Mouse (Mus musculus) T-helper 17 cell (primary cell): ENCODE results near the gene Snx18.

ENCODE experiments used
- in situ Hi-C, 2 experiments: fragments of 300-600 bp; cut with MboI, MseI; formaldehyde crosslinking; loops; 1 replicate in 1 of 2; 2 replicates in 1 of 2; pipeline ENCODE4 v1.15.1; 2025; ENCODE audit warnings: high pct_unique_total_duplicates in 2 of 2

Gene Snx18

DNA sequence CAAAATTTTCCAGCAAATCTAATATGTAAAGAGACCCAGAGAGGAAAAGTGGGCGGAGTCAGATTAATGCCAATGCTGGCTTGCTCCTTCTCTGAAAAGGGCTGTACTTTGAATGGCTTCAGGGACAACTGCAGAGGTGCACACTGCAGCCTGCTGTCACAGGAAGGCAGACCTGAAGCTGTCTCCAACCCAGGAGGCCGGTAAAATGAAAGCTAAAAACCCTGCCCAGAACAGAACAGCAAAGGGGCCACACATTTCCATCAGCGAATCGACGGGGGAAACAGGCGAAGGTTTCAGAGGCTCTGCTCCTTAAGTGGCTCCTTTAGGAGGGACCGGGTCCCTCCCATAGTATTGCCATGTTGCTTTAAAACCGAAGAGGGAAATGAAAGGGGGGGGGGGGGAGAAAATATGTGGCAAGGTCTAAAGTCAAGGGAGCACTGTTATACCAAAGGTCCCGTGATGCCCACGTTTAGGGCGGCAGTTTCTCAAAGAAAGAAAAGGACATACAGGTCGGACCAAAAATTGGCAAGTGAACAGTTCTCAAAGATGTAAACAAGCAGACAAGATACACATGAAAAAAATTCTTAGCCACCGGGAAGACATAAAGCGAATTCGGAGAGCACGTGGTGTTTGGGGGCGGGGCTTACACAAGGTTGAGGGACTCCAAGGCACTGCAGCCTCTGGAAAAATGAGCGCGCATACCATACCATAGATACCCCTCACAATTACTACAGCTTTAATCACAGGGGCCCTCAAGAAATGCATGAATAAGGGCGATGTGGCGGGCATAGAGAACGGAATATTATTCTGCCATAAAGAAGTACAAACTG lies 18.4 kb downstream of the Snx18 start:
- in situ Hi-C loops, result loop anchor here in 1 of 2 experiments (10.0 kb wide), 1 partner anchor 1165 kb away; no protein-coding TSS in a partner anchor

DNA sequence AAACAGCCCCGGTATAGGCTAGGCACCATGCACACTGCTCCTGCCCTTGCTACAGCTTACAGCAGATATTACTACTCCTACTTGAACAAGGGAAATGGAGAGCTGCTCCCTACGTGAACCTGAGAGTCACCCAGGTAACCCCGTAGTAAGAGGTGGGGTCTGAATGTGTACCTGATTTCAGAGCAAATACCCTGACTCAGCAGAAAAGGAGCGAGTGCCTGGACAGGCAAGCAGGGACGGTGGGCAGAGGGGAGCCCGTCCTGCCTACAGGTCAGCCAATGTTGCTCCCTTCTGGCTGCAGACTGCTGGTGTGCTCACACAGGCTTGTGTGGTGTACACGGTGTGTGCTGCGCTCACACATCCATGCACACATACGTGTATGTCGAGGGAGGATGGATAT lies 20.7 kb downstream of the Snx18 start:
- in situ Hi-C loops, result loop anchor here in 1 of 2 experiments (10.0 kb wide), 1 partner anchor 1163 kb away; no protein-coding TSS in a partner anchor

DNA sequence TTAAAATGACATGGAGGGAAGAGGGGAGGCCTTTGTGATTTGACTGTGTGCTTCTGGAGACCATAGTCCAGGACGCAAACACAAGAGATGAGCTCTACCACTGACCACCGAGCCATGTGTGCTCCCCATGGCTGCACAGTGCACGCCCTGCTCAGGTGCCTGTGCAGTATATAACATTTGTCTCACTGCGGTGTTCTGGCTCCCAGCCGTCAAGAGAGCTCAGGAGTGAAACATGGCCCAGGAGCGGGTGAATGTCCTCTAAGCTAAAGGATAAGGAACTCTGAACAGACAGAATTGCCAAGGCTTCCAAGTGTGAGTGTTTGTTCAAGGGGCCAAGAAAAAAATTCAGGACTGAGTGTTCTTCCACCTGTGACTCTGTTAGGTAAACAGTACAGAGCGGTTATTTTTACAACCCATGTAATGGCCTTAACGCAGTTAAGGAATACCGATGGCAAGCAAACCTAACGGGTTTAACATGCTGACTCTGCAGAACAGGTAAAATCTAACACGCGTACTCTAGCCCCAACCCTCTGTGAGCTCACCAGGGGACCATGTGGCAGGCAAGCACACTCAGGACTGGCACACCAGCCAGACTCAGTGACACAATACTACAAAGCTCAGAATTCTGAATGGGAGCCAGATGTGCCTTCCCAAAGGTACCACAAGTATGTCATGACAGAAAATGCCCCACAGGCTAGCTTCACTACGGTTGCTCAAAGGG lies 21.4 kb downstream of the Snx18 start:
- in situ Hi-C loops, result loop anchor here in 1 of 2 experiments (10.0 kb wide), 1 partner anchor 1162 kb away; no protein-coding TSS in a partner anchor

DNA sequence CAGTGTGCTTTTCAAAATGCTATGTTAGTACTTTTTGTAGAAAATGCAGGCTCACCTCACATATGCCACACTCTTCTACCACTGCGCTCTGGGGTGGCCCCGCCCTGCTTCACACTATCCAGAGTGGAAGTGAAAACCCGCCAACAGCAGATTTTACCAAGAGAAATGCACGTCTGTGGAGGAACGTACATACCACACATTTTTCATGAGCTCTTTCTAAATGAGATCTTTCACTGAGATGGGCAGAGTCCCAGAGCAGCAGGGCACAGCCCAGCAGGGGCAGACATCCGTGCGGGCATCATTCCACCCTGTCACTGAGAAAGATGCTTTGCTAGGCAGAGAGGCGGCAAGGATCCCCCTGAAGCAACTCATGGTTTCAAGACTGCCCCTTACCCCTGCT lies 22.4 kb downstream of the Snx18 start:
- in situ Hi-C loops, result loop anchor here in 1 of 2 experiments (10.0 kb wide), 1 partner anchor 1161 kb away; no protein-coding TSS in a partner anchor

DNA sequence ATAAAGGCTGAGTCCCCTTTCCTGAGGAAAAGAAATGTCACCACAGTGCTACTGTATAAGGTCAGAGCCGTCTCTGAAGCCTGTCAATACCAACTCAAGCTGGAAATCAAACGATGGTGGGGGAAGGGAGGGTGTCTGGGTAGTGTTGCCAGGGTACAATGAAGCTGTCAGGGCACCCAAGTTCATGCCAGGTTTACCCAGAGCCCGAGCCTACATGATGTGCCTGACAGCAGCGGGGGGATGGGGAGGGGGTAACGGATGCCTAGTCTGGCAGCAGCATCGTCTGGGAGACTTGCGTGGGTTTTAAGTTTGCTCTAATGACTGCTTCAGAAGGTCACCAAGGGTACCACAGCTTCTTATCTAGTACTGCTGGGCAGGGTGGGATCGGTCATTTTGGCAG lies 23.1 kb downstream of the Snx18 start:
- in situ Hi-C loops, result loop anchor here in 1 of 2 experiments (10.0 kb wide), 1 partner anchor 1160 kb away; no protein-coding TSS in a partner anchor

DNA sequence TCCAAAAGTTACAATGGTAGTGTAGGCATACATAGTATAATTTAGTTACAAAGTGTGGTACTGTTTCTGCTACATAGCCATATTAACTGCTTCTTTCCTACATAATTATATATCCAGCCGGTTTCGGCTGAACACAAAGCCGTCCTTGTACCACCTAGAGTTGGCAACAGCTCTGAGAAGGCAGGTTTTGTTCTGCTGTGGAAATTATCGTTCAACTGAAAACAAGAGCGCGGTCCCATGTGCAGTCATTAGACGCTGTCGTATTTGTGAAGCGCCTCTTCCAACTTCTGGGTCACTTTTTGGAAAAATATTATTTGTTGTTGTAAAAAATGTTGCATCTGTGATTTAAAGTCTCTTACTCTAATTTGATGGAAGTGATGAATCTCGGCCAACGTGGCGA lies 24.0 kb downstream of the Snx18 start:
- in situ Hi-C loops, result loop anchor here in 1 of 2 experiments (10.0 kb wide), 1 partner anchor 1160 kb away; no protein-coding TSS in a partner anchor

DNA sequence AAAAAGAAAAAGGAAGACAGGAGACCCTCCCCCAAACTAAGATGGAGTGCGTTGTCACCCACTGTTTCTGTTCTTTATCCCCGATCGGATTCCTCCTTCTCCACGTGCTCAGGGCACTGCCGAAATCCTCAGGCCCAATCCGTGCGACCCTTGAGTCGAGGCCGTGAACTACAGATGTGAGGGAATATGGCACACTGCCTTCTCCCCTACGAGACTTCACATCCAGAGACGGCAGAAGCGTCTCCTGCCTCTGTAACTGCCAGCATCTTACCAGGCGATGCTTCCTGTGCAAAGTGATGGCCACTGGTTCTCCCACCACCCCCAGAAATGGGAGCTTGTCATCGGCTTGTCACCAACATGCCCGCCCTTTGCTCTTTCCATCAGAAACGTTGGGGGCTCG lies 24.7 kb downstream of the Snx18 start:
- in situ Hi-C loops, result loop anchor here in 1 of 2 experiments (10.0 kb wide), 1 partner anchor 1159 kb away; no protein-coding TSS in a partner anchor

DNA sequence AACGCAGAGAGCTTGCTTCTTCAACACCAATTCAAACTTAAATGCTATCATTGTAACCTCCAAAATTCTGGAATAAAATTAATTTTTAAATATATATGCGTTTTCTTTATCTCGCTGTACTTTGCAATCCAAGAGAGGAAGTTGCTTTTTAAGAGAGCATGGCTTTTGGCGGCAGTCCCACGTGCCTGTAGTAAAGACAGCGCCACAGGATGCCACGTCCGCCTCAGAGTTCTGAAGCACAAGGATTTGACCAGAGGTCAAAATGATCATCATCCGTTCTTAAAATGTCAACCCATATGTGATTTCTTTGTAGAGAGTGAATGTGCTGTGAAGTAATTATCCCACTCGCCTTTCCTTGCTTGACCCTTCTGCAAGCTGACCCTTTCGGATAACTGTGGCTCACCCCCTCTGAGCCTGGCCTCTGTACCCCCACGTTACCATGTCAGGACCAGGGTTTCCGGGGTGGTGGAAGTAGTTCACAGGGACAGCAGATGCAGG lies 25.6 kb downstream of the Snx18 start:
- in situ Hi-C loops, result loop anchor here in 1 of 2 experiments (10.0 kb wide), 1 partner anchor 1158 kb away; no protein-coding TSS in a partner anchor

DNA sequence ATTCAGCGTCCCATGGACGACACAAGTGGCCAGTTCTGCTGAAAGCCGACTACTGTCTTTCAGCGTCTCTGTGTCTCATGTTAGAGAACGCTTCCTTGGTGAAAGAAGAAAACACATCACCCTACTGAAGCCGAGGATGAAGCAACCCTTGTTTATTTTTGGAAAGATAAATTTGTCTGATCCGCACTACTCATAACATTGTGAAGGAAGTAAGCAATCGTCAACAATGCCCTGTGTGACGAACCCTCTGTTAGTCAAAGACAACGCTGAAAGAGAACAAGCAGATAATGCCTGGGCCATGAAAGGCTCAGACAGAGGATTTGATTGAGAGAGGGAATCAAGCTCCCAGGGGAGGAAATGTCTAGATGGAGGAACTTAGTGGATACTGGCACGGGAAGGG lies 27.0 kb downstream of the Snx18 start:
- in situ Hi-C loops, result loop anchor here in 1 of 2 experiments (10.0 kb wide), 1 partner anchor 1157 kb away; no protein-coding TSS in a partner anchor

DNA sequence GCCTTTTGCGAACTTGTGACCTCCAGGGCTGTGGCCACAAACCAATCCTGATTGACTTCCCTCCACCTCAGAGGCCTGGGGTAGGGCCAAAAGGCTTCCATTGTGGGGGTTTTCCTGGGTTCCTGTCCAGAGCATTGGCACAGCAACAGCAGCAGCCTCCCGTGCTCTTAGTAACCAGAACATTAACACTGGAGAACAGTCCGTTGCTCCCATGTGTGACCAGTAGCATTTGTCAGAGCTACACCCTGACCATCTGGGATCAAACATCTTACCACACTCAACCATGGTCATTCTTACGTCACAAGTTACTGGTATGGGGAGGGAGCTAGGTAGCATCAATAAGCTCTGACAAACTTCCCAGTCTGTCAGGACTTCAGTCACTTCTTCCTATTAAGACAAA lies 28.1 kb downstream of the Snx18 start:
- in situ Hi-C loops, result loop anchor here in 1 of 2 experiments (10.0 kb wide), 1 partner anchor 1155 kb away; no protein-coding TSS in a partner anchor

DNA sequence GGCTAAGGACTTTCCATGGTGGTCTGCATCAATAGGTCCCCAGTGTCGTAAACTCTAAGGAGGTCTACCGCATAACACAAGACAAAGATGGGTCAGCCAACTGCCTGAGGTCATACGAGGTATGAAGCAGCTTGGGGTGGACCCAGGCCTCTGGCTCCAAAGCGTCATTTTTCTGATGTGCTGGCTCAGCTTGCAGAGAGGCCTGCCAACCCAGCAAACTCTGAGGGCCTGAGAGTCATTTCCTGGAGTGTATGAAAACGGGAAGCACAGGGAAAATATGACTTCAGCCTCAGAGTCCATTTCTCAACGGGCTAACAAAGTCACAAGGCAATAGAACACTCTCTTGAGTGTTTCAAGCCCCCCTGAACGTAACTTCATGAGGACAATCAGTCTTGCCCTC lies 28.9 kb downstream of the Snx18 start:
- in situ Hi-C loops, result no loop called here

DNA sequence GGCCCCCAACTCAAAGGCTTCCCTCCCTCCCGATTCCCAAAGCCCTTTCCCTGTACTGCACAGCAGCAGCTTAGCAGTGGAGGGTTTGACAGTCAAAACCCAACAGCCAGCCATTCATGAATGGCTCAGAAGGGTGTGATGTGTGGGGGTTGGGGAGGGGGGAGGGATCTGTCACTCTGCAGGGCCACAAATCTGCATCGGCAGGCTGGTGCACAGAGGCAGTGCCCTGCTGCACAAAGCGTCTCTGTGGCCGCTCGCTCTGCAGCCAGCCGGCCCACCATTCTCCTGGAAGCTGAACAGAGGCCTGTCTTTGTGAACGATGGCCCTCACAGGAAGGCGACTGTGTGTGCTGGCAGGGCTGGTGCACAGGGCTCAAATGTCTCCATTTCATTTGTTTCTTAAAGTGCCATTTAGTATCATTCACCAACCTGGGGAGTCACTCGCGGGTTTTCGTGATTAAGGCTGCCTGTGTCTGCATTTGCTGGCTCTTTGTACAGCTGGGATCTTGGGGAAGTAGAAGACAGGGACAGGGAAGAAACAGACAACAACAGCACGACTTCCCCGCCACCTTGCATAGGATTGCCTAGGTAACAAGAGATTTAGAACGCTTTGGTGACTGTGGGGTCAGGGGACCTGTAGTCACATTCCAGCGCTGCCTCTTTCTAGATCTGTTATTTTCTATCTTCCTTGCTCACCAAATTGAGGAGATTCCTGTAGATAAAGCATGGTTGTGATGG lies 31.0 kb downstream of the Snx18 start:
- in situ Hi-C loops, result no loop called here

DNA sequence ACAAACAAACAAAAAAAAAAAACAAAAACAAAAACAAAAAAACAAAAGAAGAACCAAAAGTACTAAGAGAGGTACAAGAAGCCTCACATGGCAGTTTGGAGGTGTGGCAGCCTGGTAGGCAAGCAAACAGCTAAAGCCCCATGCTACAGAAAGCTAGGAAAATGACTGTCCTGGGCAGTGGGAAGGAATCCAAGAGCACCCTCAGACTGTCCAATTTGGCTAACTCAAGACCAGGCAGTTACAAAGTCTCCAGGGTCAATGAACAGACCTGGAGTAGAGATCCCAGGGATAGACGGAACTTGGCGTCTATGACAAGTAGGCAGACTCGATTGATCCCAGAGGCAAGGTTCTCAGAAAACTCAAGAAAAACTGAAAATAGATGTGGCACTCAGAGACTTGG lies 32.8 kb downstream of the Snx18 start:
- in situ Hi-C loops, result no loop called here

DNA sequence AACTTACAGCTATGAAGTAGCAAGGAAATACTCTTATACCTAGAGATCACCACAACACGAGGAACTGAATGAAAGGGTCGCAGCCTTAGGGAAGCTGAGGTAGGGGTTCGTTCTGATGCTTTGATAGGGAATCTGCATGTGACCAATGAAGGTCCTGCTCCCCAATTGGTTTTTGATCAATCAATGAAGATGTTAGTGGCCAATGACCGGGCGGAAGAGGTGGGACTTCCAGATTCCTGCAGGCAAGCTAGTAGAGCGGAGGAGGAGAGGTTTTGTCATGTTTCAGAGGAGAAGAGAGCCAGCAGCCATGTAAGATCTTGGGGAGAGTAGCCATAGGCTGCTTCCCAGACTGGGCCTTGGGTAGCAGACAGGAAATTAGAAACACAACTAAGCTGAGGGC lies 33.9 kb downstream of the Snx18 start:
- in situ Hi-C loops, result no loop called here

DNA sequence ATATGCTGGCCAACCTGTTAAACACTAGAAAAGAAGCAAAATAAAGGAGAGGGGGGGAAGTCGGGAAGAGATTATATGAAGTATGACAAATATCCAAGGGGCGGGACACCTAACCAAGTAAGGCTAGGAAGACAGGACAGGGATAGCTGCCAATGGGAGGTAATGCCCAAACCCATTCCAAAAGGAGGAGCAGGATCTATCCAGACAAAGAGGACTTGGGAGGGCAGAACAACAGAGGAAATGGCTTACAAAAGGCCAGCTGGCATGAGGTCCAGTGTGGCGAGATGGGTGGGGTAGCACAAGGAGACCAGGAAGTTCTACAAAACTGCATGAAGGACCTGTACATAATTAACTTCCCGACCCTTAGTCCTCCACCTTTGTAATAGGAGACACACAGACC lies 34.8 kb downstream of the Snx18 start:
- in situ Hi-C loops, result no loop called here

DNA sequence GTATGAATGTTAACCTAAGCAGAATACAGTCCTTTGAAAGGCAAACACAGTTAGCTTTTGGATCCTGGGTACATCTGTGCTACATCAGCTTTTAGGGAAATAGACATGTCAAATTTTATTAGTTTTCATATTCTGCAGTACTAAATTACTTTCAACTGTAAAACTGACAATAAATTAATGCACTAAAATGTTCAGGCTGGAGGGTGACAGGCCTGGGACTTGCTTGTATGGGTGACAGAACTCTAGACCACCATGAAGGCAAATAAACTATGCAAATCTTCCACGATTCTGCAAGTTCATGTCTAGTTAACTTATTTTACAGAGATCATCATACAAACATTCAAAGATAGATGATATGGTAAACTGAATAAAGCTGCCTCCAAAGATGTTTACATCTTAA lies 36.3 kb downstream of the Snx18 start:
- in situ Hi-C loops, result no loop called here

DNA sequence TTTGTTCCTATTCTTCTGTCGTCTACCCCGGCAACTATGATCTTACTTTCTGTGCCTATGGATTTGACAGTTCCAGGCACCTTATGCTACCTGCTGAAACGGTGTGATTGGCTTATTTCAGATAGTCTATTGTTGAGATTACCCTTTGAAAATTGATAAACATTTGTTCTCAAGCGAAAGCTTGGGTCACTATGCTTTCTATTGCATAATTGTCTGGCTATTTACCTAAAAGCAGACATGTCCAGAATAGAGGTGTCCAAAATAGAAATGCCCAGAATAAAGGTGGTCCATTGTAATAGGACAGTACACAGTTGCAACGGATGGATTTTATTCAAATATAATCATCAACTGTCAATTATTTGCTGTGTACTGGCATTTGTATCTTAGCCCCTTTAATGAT lies 36.9 kb downstream of the Snx18 start:
- in situ Hi-C loops, result no loop called here

DNA sequence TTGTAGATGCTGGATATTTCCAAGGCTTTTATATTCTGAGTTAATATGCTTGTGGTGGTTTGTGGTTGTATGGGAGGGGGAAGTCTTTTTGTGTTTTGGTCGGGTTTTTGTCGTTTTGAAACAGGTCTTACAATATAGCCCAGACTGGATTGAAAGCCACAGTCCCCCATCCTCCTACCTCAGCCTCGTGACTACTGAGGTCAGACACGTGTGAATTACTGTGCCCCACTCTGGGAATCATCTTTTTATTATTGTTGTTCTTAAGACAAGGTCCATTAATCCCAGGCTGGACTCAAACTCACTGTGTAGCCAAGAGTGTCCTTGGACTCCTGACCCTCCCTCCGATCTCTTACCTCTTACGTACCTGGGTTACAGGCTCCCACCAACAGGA lies 38.0 kb downstream of the Snx18 start:
- in situ Hi-C loops, result no loop called here

DNA sequence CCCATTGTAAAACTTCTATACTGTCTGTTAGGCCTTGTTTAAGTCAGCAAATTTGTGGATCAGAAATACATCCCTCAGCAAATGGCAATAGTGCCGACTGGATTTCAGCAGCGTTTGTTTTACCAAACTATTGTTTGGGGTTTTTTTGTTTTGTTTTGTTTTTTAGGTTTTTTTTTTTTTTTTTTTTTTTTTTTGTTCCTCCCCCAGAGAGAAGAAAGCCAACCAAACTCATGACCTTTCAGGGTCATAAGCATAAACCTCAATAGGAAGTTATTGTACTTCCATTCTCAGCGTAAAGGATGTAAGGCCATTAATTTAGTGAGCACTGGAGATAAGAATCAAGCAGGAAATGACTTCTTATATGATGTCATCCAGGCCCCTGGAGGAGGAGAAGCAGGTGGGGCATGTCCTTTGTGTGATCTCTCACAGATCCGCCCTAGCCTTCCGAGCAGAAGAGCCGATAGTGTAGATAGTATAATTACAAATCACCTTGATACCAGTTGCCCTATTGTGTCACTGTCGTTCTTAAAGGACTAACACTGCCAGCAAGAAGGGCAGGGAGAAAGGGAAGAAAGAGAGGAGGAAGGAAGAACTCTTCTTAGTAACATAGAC lies 38.5 kb downstream of the Snx18 start:
- in situ Hi-C loops, result no loop called here

DNA sequence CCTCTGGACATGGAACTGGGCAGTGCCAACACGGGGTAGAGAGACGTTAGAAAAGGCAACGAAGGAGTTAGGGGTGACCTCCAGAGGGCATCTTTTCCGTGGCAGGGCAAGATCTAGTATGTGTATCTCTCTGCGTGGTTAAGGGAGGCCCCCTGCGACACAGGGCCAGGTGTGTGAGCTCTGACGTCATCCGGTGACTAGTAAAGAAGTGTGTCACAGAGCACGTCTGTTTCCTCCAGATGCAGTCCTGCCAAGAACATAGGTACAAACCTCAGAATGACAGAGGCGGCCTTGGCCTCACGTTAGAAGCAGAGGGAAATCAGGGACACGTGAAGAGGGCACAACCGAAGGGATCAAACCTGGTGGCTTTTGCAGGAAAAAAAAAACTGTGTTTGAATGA lies 44.1 kb downstream of the Snx18 start:
- in situ Hi-C loops, result no loop called here

DNA sequence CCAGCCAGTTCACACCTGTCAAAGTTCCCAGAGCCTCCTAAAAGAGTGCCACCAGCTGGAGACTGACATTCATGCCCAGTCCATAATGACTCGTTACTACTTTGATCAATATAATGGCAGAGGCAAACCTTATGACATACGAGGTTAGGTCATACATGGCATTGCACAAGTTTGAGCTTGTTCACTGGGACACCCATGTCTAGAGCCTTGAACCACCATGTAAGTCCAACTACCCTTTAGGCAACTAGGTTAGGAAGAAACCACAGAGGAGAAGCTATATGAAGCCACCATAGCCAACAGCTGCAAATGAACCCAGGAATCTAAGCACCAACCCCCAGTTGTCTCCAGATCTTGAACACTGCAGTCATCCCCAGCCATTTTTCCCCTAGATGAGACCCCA lies 45.0 kb downstream of the Snx18 start:
- in situ Hi-C loops, result no loop called here
